Mouse (Mus musculus): ENCODE results near the gene Gclm.

Gene Gclm

GRCm38 (mm10) chr3:122293223-122293953 lies 48.0 kb downstream of the Gclm start:
- no peak for DNase-seq

- DNase-seq = peak; percentile 98
Measured at GRCm38 (mm10) chr3:122293954-122294850, 48.8 kb downstream of the Gclm start, which contains the start of gene Bcar3. Gene Bcar3, plus strand, starts transcription at chr3:122294136.

- peak; percentile 71 for DNase-seq
Measured at GRCm38 (mm10) chr3:122295511-122295910, 50.2 kb downstream of the Gclm start.

- DNase-seq = peak; percentile 22
Measured at GRCm38 (mm10) chr3:122296979-122297378, 51.6 kb downstream of the Gclm start.

GRCm38 (mm10) chr3:122300983-122301919 lies 55.9 kb downstream of the Gclm start:
- peak; percentile 28 for DNase-seq

- DNase-seq = no peak
Measured at GRCm38 (mm10) chr3:122304560-122304959, 59.2 kb downstream of the Gclm start.

GRCm38 (mm10) chr3:122307894-122308671 lies 62.7 kb downstream of the Gclm start:
- DNase-seq = no peak

- DNase-seq = no peak
Measured at GRCm38 (mm10) chr3:122308981-122309380, 63.6 kb downstream of the Gclm start.

- DNase-seq = peak; percentile 94
Measured at GRCm38 (mm10) chr3:122312078-122312477, 66.7 kb downstream of the Gclm start.

GRCm38 (mm10) chr3:122312936-122313629 lies 67.7 kb downstream of the Gclm start:
- no peak for DNase-seq

- no peak for DNase-seq
Measured at GRCm38 (mm10) chr3:122313936-122314335, 68.6 kb downstream of the Gclm start.

- DNase-seq = peak; percentile 46
Measured at GRCm38 (mm10) chr3:122316621-122317020, 71.3 kb downstream of the Gclm start.

- no peak for DNase-seq
Measured at GRCm38 (mm10) chr3:122317339-122317738, 72.0 kb downstream of the Gclm start.

All from lung, postnatal 36 days (tissue).